Mouse (Mus musculus): ENCODE data around the gene Shank1.

Shank1 gene

DNA sequence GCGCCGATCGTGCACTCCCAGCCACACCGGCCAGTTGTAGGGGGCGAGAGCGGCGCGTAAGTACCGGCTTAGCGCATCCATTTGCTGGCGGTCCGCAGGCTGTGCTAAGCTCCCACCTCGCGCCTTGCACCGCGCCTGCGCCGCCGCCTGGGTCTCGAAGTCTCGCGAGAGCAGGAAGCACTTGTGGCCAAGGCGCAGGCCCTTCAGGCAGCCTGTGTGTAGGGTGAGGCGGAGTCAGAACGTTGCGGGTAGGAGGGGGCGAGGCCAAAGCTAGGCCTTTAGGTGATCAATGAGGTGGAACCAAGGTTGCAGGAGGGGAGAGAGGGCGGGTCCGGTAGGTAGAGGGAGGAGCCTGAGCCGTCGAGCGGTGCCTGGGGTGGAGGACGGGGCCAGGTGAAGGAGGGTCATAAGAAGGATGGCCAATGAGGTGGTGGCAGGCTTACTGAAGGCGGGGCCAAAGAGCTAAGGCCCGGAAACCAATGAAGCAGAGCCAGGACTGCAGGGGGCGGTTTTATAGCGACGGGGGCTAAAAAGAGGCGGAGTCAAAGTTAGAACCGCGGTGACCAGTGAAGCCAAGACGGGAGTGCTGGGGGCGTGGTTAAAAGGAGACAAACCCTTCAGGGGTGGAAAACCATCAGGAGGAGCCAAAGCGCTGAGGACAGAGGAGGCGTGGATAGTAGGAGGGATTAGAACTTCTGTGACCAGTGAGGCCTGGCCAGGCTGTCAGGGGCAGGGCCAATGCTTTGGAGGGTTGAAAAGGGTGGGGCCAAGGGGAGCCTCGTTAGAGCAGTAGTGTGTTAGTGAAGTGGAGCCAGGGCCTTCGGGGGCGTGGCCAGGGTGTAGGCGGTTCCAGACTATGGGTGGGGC, 5.0 kb upstream of the Shank1 start:
- peak; percentile 98 for DNase-seq (ENCODE audit: low spot score in 2 of 2)

DNA sequence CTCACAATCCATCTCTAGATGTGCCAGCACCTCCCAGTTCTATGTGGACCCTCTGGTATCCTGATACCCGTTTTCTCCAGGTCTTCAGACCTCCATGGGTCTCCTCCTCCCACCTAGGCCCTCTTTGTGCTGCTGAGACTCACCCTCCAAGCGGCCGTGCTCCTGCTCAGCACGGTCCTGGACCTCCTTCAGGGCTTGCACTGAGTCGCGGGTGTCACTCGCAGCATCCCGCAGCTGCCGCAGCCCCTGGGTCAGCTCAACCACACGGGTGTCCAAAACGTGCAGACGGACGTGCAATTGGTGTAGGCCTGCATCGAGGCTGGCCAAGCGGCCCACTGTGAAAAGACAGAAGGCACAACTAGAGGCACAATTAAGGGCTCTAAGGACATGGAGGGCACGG, 4.4 kb upstream of the Shank1 start:
- DNase-seq (ENCODE audit: low spot score in 2 of 2): no peak

DNA sequence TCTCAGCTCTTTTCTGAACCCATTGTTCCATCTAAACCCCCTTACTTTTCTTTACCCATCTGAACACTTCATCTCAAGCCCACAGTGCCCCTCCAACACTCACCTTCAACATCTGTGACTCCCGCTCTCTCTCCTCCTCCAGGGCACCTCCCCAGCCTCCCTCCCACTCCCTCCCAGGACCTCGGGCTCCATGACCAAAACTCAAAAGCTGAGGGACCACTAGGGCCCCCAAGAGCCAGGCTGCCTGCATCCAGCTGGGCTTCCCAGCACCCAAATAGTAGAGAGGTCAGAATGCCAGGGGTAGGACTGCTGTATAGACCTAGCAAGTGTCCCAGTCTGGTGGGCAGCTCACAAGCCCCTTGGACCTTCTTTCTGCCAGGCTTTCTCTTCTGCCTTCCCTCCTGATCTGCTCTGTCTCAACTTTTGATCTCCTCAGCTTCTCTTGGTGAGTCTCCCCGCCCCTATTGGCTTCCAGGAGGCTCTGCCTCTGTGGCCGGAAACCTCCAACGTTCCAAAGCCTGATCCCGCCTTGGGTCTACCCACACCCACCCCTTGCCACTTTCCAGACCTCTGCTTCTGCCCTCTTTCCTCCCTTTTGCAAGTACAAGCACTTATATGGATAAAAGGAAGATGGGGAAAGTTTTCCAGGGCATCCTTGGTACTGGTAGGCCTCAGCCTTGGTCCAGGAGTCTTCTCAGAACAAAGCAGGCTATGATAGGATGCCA, 3.4 kb upstream of the Shank1 start, which contains the start of gene Clec11a:
Gene Clec11a, minus strand, starts transcription at position 387 of the 725 bp plus-strand sequence.
- DNase-seq (ENCODE audit: low spot score in 2 of 2): no peak

DNA sequence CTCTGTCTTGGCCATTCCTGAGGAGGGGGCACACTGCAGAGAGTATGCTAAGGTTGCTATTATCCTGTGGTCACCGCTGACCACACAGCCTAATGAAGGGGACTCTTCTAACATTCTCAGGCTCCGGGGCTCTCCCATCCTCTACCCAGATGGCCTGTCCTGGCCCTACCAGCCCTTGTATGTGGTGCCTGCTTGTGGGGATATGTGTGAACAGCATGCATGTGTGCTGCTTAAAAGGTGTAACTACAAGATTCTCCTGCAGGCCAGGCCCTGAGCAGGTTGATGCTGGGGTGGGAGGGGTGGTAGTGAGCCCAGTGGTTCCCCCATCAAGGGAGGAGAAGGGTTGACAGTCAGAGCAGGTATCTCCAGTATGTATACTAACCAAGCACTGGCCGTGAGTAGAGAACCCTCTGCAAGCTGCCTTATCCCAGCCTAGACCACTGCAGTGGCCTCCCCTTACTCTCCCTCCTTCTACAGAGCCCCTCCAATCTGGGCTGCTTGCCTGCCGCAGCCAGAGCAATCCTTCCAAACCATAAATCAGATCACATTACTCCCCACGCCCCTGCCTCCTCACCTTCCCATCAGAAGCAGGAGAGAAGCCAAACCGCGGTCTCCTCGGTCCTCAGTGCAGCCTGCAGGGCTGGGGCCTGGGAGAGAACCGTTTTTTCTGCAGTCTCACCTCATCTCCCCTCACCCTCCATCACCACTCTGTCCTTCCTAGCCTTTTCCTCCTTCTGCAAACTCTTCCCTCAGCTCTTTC, 2.6 kb upstream of the Shank1 start:
- DNase-seq (ENCODE audit: low spot score in 2 of 2): peak in 1 of 2 experiments; percentile 32

DNA sequence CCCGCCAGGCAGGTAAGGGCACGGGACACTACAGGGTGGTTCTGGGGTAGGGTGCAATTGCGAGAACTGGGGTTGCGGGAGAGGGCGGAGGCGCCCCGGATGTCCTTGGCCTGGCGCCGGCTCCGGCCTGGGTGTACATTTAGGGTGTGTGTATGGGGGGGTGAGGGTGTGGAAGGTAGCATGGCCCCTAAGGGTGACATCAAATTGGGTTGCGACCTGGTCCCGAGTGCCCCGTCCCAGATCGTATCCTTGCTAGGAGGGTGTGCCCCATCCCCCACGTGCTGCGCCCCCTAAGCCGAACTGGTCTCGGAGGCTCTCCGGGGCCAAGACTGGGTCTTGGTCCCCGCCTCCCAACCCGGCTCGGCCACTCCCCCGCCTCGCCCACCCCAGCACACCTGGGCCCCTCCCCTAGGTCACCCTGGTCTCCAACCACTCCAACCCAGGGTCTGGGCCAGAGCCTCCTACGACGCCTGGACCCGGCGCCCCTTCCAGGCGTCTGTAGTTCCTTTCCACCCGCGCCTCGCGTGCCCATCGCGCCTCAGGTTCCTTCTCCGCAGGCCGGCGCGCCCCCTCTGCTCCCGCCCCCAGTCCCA, 328 bp downstream of the Shank1 start:
- no peak for DNase-seq (ENCODE audit: low spot score in 2 of 2)

DNA sequence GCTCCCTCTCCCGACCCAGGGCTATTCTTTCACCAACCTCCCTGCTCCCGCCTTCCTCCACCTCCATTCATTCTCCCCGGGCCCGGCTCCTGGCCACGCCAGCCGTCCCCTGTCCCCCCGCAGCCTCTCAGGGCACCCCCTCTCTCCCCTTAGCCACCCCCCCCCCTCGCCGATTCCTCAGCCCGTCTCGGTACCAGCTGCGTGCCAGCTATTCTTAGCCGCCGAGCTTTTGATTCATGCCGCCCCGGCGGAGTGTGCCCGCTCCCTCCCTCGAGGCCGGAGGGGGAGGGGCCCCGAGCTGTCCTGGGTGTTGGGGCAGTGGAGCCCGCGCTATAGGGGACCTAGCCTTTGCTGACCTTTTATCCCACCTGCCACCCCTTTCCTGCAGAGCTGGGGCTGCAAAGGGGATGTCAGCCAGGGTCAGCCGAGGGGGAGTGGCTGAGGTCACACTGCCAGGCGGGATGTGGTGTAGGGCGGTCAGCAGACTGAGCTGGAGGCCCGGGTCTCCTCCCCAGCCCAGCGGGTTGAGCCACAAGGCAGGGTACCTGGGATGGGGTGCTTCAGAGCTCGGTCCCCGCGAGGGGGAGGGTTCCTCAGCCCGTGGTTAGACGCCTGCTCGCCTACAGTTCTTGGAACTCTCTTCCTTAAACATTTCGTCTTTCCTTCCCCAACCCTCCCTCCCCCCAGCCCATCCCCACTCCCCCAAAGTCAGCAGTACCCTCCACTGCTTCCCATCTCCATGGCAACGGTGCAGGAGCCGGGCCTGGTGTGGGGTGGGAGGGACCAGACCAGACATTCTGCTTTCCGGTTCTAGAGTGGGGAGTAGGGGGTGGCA, 1.0 kb downstream of the Shank1 start:
- DNase-seq (ENCODE audit: low spot score in 2 of 2): peak; percentile 81 to 86

DNA sequence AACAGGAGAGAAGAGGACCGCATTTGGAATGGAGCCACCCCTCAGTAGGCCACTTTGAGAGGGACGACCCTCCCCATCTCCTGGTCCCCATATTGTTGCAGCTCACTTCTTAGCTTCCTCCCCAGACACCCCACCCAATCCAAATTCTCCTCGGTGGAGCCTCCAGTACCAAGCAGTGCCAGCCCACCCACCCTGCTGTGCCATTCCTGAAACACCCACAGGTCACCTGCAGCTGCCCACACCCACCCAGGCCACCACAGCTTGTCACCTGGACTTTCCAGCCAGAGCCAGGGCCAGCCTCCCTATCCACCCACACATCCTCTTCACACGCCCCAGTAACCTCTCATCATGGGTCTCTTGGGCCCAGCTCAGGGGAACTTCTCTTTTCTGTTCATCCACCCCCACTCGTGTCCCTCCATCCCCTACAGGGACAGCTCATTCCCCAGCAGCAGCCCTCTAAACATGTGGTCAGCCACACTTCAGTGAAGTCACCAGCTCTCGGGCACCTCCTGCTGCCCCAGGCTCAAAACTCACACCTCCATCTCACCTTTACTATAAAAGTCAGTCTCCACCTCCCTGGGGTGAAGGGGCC, 1.8 kb downstream of the Shank1 start:
- peak in 1 of 2 experiments; percentile 63 for DNase-seq (ENCODE audit: low spot score in 2 of 2)

DNA sequence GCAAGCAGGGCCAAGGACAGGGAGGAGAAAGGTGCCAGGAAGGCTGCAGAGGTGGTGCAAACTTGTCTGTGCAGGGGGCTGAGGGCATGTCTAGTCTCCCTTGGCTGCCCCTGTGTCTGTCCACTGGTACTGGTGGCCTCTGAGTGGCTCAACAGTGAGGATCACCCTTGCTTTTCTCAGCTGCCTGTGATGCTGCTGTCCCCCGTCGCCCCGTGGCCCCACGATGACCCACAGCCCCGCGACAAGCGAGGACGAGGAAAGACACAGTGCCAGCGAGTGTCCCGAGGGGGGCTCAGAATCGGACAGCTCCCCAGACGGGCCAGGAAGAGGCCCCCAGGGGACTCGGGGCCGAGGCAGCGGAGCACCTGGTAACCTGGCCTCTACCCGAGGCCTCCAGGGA, 2.4 kb downstream of the Shank1 start:
- DNase-seq (ENCODE audit: low spot score in 2 of 2): peak in 1 of 2 experiments; percentile 44

DNA sequence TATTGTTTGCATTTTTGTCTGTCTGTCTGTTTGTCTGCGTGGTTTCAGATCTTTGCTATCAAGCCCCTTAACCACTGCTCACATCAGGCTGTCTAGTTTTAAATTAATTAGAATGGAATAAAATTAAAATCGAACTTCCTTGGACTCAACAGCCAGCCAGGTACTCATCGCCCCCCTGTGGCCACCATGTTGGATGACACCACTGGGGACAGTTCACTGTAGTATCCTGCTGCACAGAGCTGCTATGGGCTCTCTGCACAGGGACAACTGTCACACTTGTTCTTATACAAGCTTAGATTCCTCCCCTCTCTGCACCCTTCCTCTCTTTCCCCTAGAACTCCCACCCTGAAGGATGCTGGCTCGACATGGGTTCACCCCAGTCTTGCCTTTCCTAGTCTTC, 7.9 kb downstream of the Shank1 start:
- peak in 1 of 2 experiments; percentile 55 for DNase-seq (ENCODE audit: low spot score in 2 of 2)

DNA sequence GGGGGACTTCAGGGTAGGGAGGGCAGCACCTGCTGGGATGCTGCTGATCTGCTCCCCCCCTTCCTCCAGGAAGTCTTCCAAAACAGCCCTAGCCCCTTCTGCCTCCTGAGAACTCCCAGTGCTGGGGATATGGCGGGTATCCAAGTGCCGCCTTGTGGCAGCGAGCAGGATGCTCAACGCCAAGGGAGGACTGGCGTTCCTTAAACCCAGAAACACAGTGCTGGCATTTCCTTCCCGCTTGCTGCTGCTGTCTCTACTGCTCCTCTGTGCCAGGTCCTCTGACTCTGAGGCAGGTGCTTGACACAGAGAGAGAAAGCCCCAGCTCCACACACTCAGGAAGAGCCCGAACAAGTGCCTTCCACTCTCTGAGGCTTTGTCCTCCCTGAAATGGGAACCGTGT, 10.8 kb downstream of the Shank1 start:
- peak; percentile 85 to 87 for DNase-seq (ENCODE audit: low spot score in 2 of 2)

DNA sequence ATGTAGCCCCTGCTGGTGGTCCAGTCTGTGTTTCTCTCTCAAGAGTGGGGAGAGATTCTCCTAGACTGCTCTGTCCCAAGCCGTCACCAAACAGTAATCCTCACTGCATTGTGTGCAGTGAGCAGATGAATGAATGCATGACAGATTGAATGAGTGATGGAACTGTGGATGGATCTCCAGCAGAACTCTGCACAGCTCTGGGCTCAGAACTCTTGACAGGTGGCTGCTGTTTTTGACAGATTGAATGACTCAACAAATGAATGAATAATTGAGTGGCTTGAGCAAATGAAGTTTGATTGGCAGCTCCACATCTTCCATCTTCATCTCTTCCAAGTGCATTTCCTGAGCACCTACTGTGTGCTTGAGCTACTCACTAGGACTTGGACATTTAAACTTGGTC, 12.2 kb downstream of the Shank1 start:
- no peak for DNase-seq (ENCODE audit: low spot score in 2 of 2)

DNA sequence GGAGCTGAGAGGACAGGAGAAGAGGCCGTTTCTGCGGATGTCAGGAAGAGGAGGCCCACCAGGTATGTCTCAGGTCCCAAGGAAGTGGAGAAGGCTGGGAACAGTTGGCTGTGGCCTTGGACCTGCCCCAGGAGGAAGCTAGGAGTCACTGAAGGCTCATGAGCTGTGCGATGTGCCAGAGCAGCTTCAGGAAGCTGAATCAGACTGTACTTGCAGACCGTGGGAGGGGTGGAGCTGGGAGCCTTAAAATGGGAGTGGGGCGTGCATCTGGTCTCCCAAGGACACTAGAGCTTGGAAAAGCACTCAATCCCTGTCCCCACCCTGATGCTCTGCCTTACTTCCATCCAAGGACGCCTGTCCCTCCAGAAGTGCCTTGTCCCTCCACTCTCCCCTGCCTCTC, 16.6 kb downstream of the Shank1 start:
- no peak for DNase-seq (ENCODE audit: low spot score in 2 of 2)

DNA sequence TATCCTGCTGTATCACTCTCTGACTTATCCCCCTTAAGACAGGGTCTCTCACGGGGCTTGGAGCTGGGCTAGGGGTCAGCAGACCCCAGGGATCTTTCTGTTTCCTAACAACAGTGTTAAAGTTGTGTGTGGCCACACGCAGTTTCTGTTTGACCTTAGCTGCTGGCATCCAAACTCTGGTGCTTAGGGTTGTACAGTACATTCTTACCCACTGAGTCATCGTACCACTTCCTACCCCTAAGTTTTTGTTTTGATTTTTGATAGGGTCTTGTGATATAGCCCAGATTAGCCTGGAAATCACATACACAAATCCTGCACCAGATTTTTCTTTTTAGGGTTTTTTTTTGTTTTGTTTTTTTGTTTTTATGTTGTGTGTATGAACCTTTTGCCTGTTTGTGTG, 22.3 kb downstream of the Shank1 start:
- no peak for DNase-seq (ENCODE audit: low spot score in 2 of 2)

DNA sequence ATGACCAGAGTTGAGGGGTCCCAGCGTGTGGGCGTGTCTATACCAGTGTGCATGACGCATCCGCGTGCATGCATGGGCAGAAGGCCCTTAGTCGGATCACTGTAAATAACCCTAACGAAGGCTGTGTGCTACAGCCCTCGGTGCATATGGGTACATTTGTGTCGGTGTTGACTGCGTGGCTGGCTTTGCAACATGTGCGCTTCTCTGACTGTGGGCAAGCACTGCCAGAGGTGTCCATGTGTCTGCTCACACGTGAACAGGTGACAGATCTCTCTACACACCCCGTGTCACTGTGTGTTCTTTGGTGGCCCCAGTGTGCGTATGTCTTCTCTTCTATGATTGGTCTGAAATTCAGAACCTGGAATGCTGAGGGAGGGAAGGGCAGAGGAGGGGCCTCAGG, 24.1 kb downstream of the Shank1 start:
- DNase-seq (ENCODE audit: low spot score in 2 of 2): no peak

DNA sequence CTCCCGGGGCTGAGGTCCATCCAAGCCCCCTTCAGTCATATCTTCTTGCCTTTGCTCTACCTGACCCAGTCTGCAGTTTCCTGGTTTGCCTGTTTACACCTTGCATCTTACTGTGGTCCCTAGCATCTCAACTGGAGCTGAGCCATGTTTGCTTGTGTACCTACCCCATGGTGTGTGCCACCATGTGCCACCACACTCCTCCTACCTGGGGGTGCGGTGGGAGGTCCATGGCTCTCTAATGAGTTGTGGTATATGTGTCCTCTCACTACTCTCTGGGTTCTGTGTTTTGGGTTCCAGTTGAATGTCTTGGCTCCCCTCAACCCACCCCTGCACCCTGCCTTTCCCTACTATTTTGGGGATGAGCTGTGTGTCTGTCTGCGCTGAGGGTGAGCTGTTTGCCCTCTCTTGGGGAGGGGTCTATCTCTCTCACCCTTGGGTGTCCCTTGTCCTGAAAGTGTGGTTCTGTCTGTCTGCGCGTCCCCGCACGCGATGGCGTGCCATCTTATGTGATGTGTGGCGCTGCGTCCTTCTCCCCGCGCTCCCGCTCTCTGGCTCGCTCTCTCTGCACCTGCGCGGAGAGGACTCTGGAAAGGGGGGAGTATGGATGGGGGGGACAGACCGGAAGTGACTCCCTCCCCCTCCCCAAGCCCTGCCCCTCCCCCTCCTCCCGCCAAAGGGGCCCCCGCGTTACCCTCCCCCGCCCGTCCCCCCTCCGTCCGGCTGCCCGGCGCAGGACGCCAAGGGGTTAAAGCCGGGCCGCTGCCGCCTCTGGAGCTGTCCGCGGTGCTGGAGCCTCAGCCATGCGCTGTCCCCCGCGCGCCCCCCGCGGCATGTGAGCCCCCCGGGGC, 25.2 kb downstream of the Shank1 start:
- DNase-seq (ENCODE audit: low spot score in 2 of 2): peak; percentile 79 to 82

DNA sequence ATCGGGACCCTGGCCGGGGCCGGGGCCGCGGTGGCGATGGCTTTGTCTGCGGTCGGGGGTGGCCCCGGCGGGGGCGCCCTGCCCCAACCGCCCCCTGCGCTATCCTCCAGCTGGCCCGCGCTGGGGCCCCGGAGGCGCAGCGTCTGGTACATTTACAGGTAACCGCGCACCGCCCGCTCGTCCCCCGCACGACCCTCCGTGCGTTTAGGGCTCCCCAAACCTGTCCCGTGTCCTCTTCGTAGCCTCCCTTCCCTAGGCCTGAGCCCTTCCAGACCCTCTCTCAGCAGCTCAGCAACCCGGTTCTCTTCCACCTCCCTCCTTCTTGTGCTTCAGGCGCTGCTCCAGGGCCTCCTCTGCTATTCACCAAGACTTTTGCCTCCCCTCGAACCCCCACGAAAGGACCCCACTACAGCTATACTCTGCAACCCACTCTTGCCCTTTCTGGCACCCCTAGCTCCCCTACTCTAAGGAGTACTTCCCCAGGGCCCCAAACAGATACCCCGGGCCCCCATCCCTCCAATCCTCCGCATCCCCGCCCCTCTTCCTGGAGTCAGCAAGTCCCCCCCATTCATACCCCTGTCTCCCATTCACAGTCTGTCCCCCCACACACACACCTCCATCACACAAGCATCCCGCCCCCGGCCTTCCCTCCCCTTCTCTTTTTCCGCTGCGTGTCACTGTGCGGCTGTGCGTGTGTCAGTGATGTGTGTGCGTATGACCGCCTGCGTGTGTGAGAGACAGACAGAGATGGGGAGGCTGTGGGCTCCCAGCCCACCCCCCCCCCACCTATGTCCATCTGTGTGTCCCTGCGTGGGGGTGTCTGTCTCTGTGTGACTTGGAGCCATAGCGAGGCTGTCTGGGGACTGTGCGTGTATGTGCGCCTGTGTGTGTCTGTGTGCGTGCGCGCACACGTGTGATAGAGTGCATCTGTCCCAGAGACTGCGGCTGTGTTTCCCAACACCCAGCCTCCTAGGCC, 26.3 kb downstream of the Shank1 start:
- DNase-seq (ENCODE audit: low spot score in 2 of 2): peak; percentile 75 to 87

DNA sequence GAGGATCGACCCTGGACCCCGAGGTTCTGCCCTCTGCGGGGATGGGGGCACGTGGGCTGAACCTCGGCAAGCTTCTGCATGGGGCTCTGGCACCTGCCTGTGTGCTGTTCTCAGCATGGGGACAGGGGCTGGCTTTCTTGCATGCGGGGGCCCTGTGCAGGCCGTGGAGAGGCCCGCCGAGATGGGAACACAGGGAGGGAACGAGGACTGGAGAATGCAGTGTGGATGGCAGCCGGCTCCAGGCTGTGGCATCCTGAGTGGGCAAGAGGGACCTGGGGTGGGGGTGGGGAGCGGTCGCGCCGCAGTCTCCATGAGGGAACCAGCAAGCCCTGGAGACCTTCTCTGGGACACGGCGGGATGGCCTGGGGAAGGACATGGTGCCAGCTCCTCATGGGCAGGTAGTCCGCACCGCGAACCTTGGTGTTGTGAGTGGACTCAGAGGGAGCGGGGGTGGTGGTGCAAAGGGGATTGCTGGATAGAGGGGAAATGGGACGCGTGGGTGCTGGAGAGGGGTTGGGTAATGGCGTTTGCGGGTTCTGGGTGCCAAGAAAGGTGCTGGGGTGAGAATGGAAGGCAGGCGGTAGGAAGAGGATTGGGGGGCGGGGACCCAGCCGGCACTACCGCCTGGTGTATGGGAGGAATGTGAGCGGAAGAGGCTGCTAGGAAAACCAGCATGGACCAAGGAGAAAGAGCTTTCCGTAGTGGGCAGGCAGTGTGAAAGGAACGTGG, 27.2 kb downstream of the Shank1 start:
- DNase-seq (ENCODE audit: low spot score in 2 of 2): peak in 1 of 2 experiments; percentile 63

DNA sequence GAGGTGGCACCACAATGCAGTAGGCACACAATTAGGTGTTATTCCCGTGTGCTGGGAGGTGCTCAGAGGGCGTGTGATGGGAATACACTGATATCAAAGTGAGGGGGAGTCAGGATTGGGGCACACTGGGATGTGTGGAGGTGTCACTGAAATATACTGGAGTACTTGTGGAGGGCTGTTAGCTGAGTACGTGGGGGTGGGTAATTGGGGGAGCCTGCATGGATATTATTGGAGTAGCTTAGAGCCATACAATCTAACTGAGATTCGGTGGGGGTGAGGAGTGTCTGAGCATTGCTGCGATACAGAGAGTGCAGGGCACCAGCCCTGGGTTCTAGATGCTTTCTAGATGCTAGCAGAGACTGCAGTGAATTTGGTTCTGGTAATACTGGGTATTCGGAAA, 30.2 kb downstream of the Shank1 start:
- no peak for DNase-seq (ENCODE audit: low spot score in 2 of 2)
